Mouse (Mus musculus): ENCODE measurements around the gene Celf2. TPM values are rescaled to one million over a fixed set of nuclear protein-coding genes. Genes with fewer than 3 reads are reported as not detected.

Gene Celf2
- polyA plus RNA-seq, 1 experiment, result 68.8 TPM

DNA sequence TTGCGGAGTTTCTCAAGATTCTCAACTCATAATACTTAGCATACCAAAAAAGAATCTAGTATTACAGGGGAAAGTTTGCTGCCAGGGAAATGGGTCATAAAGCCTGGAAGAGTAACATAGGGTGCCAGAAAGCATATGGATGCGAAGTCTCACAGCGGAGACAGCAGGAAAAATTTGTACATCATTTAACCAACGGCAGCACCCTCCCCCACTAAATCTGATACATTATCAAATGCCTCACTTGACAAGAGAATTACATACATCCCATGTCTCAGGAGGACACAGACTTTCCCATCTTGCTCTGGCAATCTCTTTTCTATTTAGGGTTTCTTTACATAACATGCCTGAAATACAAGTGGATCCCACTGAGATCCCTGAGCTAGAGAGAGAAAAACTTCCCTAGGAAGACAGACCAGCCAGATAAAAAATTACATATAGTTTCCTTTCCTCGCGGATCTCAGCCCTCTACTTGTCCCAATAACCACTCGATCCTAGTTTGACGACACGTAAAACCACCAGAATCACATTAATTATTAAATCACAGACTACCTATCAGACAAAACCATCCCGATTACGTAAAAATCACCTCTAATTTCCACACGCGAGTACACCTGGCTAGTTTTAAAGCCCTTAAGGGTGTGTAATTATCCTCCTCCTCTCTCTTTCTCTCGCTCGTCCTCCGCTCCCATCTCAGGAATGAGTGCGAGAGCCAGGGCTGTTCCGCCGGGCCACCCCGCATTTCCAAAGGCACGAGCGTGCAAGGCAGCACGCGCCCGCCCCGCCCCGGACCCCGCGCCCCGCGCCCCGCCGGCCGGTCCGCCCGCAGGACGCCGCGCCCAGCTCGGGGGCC, 637.9 kb downstream of the Celf2 start:
- peak; percentile 19 for DNase-seq (ENCODE audit: low read depth)

- DNase-seq (ENCODE audit: low read depth), result no peak
Measured at GRCm38 (mm10) chr2:6869956-6870710, 639.2 kb downstream of the Celf2 start.

GRCm38 (mm10) chr2:6867297-6867696, 642.1 kb downstream of the Celf2 start:
- DNase-seq (ENCODE audit: low read depth), result no peak

DNA sequence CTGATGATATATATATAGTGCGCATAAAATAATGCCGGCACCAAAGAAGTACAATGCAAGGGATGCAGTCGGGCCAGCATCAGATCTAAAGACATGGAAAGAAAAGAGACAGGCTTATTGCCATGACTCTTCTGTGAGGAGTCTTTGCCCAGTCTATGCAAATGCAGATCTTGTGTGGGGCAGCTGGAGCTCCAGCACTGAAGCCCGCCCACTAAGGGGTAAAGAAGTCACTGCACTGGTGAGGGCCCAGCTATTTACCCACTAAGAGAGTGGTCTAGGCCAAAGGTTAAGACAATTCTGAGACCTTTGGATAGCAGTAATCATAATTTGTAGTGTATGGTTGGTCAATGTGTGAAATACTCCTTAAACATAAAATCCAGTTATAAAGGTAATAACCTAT, 643.6 kb downstream of the Celf2 start:
- DNase-seq (ENCODE audit: low read depth), result no peak

DNA sequence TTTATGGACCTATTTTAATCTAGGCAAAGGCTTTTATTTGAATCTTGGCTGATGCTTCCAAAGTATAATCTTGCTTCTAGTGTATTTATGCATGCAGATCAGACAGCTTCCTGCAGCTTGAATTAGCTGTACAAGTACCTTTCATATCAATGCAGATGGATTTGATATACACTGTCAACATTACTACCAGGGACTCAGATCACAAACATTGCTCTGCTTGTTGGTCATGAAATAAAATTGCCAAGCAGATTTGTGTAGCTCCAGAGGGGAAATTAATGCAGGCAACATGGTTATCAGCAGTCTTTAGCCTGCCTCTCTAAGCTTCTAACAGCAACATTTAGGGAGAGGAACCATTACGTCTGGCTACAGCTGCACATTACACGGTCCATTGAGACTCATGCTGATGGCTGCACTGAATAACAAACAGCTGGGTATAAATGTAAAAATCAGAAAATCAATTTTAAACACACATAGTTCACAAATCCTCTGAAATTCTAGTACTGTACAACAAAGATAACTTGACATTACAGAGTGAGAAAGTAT, 659.2 kb downstream of the Celf2 start:
- no peak for DNase-seq (ENCODE audit: low read depth)

DNA sequence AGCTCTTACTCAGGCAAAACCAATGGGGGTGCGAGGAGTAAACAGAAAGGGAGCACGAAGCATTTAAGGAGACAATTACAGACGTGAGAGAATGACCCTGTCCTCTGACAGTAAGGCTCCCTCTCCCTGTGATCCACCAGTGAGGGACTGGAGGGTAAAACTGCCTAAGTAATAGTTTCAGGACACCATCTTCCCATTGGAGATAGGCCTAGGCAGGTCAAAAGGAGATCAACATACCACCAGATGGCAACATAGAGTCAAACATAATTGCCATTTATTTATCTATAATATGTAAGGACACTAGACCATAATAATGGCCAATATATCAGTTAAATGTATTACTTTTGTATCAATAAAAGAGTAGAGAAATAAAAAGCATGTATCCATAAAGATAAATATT, 660.0 kb downstream of the Celf2 start:
- no peak for DNase-seq (ENCODE audit: low read depth)

DNA sequence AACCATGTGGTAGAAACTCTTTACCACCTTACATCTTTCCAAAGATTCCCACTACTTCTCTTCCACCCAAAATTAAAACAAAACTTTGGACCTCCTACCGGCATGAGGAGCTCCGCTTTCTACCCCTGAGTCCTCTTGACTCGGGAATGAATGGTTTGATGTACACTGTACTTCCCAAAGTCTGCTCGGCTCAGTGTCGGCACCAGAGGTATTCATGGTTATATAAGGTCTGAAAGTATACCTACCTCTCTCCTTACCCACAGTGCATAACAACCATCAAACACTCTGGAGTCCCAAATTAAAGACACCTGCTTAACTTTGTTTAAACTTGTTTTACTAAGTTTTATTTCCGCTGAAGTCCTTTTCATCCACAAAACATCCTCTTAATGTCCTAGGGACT, 679.3 kb downstream of the Celf2 start:
- no peak for DNase-seq (ENCODE audit: low read depth)

- peak; percentile 4 for DNase-seq (ENCODE audit: low read depth)
Measured at GRCm38 (mm10) chr2:6827583-6827982, 681.8 kb downstream of the Celf2 start.

- DNase-seq (ENCODE audit: low read depth), result no peak
Measured at GRCm38 (mm10) chr2:6823021-6823420, 686.3 kb downstream of the Celf2 start.

GRCm38 (mm10) chr2:6821593-6821992, 687.8 kb downstream of the Celf2 start:
- no peak for DNase-seq (ENCODE audit: low read depth)

- DNase-seq (ENCODE audit: low read depth), result no peak
Measured at GRCm38 (mm10) chr2:6815281-6815680, 694.1 kb downstream of the Celf2 start.

- no peak for DNase-seq (ENCODE audit: low read depth)
Measured at GRCm38 (mm10) chr2:6808736-6809135, 700.6 kb downstream of the Celf2 start.

DNA sequence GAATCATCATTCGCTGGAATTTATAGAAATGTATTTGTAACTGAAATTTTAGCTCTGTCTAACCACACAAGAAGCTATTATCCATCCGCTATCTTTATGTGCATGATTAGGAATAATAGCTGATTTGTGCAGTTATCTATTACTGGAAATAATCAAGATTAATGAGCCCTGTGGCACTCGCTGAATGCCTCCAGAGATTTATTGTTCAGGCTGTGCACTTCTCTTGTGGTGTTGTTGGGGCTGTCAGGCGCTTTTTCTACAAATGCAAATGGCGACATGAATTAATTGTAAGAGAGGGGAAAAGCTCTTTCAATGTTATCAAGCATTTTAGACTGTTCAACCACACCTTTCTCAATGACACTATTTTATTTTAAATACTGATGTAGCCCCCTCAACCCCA, 712.6 kb downstream of the Celf2 start:
- DNase-seq (ENCODE audit: low read depth), result no peak

GRCm38 (mm10) chr2:6795995-6796588, 713.3 kb downstream of the Celf2 start:
- DNase-seq (ENCODE audit: low read depth), result no peak

DNA sequence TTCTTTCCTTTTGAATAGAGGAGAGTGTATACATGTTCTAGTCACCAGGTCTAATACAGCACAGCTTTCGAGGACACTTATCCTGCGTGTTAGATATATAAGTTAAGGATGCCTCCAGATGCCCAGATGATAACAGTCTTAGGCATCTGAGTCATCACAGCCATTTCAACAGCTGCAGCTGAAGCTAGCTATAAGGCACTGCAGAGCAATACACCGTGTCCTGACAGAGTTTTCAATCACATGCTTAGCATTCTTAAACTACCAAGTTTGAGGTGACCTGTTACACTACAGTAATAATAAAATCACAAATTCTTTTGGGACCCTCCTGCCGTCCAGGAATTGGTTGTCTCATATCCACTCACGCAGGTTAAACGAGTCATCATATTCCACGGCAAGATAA, 714.5 kb downstream of the Celf2 start:
- DNase-seq (ENCODE audit: low read depth), result no peak

DNA sequence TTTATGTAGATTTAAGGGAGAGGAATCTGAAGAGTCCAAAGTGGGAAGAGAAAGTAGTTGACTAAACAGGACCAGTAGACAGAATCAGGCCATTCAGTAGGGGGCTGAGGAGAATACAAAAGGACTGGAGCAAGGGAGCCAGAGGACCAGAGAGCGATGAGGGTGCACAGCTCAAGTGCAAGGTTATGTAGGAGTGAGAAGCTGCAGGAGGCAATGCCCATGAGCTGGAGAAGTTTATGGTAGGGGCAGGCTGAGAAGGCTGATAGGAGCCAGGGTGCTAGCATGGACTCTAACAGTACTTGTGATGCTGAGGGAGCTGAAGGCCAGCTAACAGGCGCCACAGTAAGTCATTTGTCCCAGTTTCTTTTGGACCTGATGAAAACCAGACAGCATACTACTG, 718.5 kb downstream of the Celf2 start:
- DNase-seq (ENCODE audit: low read depth), result no peak

- no peak for DNase-seq (ENCODE audit: low read depth)
Measured at GRCm38 (mm10) chr2:6786494-6787144, 722.7 kb downstream of the Celf2 start.

DNA sequence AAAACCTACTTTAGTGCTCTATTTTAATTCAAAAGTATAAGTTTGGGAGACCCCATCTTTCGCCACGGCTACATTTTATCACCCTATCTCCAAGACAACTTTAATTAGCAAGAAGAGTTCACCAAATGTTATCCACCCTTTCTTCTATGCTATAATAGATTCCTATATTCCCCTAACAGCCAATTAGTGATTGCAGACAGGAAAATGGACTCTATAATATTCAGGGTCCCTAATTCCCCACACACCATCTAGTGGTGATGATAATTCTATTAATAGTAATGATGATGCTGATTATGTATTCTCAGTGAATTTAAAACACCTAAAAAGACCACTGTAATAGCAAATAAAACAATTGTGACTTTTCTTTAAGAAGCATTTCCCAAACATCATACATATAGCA, 739.1 kb downstream of the Celf2 start:
- DNase-seq (ENCODE audit: low read depth), result no peak

- no peak for DNase-seq (ENCODE audit: low read depth)
Measured at GRCm38 (mm10) chr2:6762381-6762780, 747.0 kb downstream of the Celf2 start.

GRCm38 (mm10) chr2:6743173-6743572, 766.2 kb downstream of the Celf2 start:
- DNase-seq (ENCODE audit: low read depth), result no peak

- DNase-seq (ENCODE audit: low read depth), result no peak
Measured at GRCm38 (mm10) chr2:6739998-6740668, 769.2 kb downstream of the Celf2 start.

Data from gonadal fat pad, adult 2 months (tissue).